Mouse (Mus musculus) midbrain, embryonic 11.5 days (tissue): ENCODE results near the gene Ddx47. TPM values are rescaled to one million over a fixed set of nuclear protein-coding genes. Genes with fewer than 3 reads are reported as not detected.

Source experiments
- ATAC-seq: fragments of 200-750 bp; cut with Nextera tagmentation; 2 replicates; pipeline ENCODE4 v1.8.0; 2017; ENCODE audit warnings: moderate TSS enrichment, moderate library complexity; ENCODE audit not compliant: low FRiP score
- DNase-seq: peaks from one replicate; pipeline ENCODE4 v3.0.0; 2015; ENCODE audit warnings: low spot score; ENCODE audit errors: missing footprints
- H3K27ac ChIP-seq: fragments of 300-500 bp; sonication (generic); 2 replicates; pipeline ENCODE4 v1.5.1; 2014; ENCODE audit warnings: low read depth, low read length
- H3K27me3 ChIP-seq: fragments of 300-500 bp; sonication (generic); 2 replicates; pipeline ENCODE4 v1.6.1; 2014; ENCODE audit warnings: mild to moderate bottlenecking, low read length, moderate library complexity, mixed read lengths; ENCODE audit not compliant: control insufficient read depth, insufficient read depth
- H3K36me3 ChIP-seq: fragments of 300-500 bp; sonication (generic); 2 replicates; pipeline ENCODE4 v1.6.1; 2014; ENCODE audit warnings: mild to moderate bottlenecking, low read length, moderate library complexity, mixed read lengths; ENCODE audit not compliant: control insufficient read depth, insufficient read depth
- H3K4me1 ChIP-seq: fragments of 300-500 bp; sonication (generic); 2 replicates; pipeline ENCODE4 v1.6.1; 2014; ENCODE audit warnings: low read length; ENCODE audit not compliant: control insufficient read depth, insufficient read depth
- H3K4me2 ChIP-seq: fragments of 300-500 bp; sonication (generic); 2 replicates; pipeline ENCODE4 v1.6.1; 2014; ENCODE audit warnings: mild to moderate bottlenecking, moderate library complexity
- H3K4me3 ChIP-seq: fragments of 300-500 bp; sonication (generic); 2 replicates; pipeline ENCODE4 v1.5.1; 2014; ENCODE audit warnings: low read depth, low read length
- H3K9ac ChIP-seq: fragments of 300-500 bp; sonication (generic); 2 replicates; pipeline ENCODE4 v1.6.1; 2014; ENCODE audit warnings: low read length
- H3K9me3 ChIP-seq: fragments of 300-500 bp; sonication (generic); 2 replicates; pipeline ENCODE4 v1.6.1; 2016; ENCODE audit warnings: low read length; ENCODE audit not compliant: control insufficient read depth
- WGBS: fragments of 180-500 bp; shearing (Covaris S2); extraction: QIAGEN DNeasy Blood & Tissue Kit; methylation state at CpG from one replicate; pipeline ENCODE4 v1.1.7; 2014; 5-methylcytosine and 5-hydroxymethylcytosine counted together
- polyA plus RNA-seq: library from polyadenylated mRNA; unstranded; fragments of >200 nt; fragmentation: Nextera tagmentation; extraction: Ambion mirVana; gene quantifications from 2 replicates; pipeline ENCODE4 v1.2.1, GENCODE M21; 2014

Ddx47 gene
- 103 TPM in 2 replicates for polyA plus RNA-seq

DNA sequence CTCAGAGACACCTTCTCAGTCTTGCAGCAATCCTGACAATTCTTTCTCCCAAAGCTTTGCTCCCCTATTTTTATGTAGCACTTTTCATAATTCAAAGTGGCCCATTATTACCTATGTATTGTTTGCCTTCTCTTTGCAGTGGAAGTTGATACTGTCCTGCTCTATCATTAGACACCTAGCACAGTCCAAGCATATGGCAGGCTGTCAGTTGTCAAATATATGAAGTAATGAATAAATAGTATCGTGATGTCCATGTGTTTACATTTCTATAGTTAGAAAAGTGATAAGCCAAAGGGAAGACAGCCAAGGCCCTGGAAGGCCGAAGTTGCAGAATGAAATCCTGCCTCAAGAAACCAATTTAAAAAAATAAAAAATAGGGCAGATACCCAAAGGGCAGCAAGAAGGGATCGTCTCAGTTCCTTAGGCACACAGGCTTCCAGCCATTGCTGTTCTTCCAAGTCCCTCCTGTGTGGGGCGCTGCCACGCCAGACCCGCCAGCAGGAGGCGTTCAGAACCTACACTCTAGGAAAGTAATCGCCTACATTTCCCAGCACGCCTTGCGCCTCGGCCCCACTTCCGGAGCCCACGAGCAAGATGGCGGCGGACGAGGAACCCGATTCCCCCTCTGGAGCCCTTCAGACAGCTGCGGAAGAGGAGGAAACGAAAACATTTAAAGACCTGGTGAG is at the start of gene Ddx47:
Gene Ddx47, plus strand, starts transcription at position 565 of the 686 bp plus-strand sequence.
- H3K9ac ChIP-seq = peak within 1 kb of the TSS; percentile 87
- DNase-seq (peak; percentile 100), ATAC-seq (peak; percentile 91)
- H3K9me3 ChIP-seq = no peaks in the 10 kb centered on the region
- H3K27ac ChIP-seq = no peak within 1 kb of the TSS
- 7% methylated on average over 19 of the region's 19 CpGs for WGBS
- H3K36me3 ChIP-seq = no peaks in the 10 kb centered on the region; the same call in 1 of the 2 replicates
- H3K27me3 ChIP-seq = no peaks in the 10 kb centered on the region
- peaks cover 6% of the 10 kb centered on the region for H3K4me1 ChIP-seq
- H3K4me3 ChIP-seq = peak within 1 kb of the TSS; percentile 84
- peak within 1 kb of the TSS; percentile 87 for H3K4me2 ChIP-seq

DNA sequence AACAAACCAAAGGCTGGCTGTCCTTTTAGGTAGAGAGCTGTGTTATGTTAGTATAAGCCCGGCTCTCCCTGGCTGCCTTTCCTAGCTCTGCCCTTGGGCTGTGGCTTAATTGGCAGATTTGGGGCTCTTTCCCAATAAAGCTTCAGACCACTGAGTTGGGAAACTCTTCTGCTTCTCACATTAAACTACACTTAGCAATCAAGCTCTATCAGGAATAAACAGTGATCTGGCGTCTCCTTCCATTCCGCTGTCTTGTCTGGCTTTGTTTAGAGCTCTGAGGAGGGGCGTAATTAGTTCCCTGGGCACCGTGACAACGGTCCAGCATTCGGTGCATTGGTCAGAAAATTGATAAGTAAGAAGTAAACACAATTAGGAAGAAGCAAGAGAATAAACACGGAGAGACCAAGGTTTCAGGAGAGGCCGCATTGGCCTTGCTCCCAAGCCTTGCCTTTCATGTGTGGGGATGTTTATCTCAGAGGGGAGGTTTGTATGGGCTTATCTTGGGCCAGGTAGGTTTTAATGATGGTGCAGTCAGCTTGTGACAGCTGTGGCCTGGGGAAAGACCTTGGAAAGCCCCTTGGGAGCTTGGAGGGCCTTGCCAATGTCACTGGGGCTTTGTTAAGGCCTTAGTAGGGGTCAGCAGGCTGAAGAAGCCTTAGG is 49.4 kb upstream of the Ddx47 start:
- H3K9me3 ChIP-seq = no peaks in the 10 kb centered on the region
- H3K9ac ChIP-seq = no peak overlapping the region
- DNase-seq (no peak), ATAC-seq (no peak; the same call in 1 of the 2 replicates)
- 52% methylated on average over 9 of the region's 9 CpGs for WGBS
- H3K4me3 ChIP-seq = no peak overlapping the region
- no peak overlapping the region for H3K4me2 ChIP-seq
- H3K27me3 ChIP-seq = no peaks in the 10 kb centered on the region
- H3K4me1 ChIP-seq = peaks cover 16% of the 10 kb centered on the region
- no peak overlapping the region for H3K27ac ChIP-seq
- H3K36me3 ChIP-seq = peaks cover 2% of the 10 kb centered on the region; the same call in 1 of the 2 replicates

DNA sequence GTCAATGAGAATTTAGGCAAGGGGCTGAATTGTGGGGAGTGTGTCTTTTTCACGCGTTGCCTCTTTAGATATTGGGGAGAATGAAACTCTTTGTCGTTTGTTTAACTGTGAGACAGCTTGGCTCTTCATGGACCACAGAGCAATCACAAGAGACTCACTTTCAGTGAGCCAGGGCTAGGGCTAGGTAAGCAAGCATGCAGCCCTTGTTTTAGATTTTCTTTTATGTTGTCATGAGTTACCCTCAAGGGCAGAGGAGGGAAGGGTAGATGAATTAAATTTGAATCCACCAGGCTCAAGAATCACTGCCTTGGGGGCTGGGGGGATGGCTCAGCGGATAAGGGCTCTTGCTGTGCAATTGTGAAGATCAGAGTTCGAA is 48.9 kb upstream of the Ddx47 start:
- no peak overlapping the region for H3K4me3 ChIP-seq
- WGBS = 42% methylated on average over 5 of the region's 5 CpGs
- H3K9me3 ChIP-seq = no peaks in the 10 kb centered on the region
- no peak for DNase-seq
- no peak overlapping the region for H3K4me2 ChIP-seq
- no peak overlapping the region for H3K9ac ChIP-seq
- H3K36me3 ChIP-seq = peaks cover 2% of the 10 kb centered on the region; the same call in 1 of the 2 replicates
- peaks cover 16% of the 10 kb centered on the region for H3K4me1 ChIP-seq
- H3K27me3 ChIP-seq = no peaks in the 10 kb centered on the region
- H3K27ac ChIP-seq = no peak overlapping the region
- ATAC-seq = no peak

DNA sequence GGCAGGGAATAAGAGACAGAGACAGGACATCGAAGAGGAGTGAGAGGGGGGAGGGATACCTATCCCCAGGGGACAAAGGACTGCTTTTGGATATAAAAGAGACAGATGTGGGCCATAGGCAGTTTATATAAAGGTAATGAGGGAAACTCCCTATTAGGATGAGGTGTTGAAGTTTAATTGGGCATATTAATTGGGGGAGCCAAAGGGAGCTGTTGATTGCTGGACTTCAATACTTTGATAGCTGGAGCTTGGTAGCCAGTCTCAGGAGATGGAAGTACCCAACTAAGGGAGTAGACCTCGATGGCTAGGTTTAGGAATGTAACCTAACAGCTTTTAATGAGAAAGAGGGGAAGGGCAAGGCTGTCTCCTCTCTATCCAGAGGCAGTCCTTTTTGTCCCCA is 47.5 kb upstream of the Ddx47 start:
- Histone ChIP-seq H3K4me1 (peaks cover 16% of the 10 kb centered on the region), H3K9me3 (no peaks in the 10 kb centered on the region), H3K27me3 (no peaks in the 10 kb centered on the region), H3K4me3 (no peak overlapping the region), H3K9ac (no peak overlapping the region), H3K36me3 (no peaks in the 10 kb centered on the region), H3K27ac (no peak overlapping the region), H3K4me2 (no peak overlapping the region)
- DNase-seq (no peak), ATAC-seq (no peak)
- 74% methylated on average over 2 of the region's 2 CpGs for WGBS

DNA sequence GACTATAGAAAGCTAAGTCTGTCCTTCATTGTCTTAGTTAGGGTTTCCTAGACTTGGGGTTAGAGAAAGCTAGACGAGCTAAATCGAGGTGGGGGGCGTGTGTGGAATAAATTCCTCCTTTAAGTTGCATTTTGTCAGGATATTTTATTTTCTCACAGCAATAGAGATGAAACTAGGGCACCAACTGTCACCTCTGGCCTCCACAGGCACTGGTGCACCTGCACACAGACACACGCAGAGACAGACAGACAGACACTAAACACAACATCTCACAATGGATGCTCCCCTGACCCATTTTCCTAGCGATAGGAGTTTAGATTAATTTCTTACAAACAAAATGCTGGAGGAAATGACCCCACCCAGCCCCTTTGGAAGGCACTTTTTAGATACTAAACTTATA is 44.7 kb upstream of the Ddx47 start:
- Histone ChIP-seq H3K4me3 (no peak overlapping the region), H3K9me3 (no peaks in the 10 kb centered on the region), H3K9ac (no peak overlapping the region), H3K4me2 (no peak overlapping the region), H3K27ac (no peak overlapping the region), H3K4me1 (peaks cover 6% of the 10 kb centered on the region; the same call in 1 of the 2 replicates), H3K36me3 (no peaks in the 10 kb centered on the region), H3K27me3 (no peaks in the 10 kb centered on the region)
- no peak for ATAC-seq
- 89% methylated on average over 5 of the region's 5 CpGs for WGBS
- DNase-seq = no peak

DNA sequence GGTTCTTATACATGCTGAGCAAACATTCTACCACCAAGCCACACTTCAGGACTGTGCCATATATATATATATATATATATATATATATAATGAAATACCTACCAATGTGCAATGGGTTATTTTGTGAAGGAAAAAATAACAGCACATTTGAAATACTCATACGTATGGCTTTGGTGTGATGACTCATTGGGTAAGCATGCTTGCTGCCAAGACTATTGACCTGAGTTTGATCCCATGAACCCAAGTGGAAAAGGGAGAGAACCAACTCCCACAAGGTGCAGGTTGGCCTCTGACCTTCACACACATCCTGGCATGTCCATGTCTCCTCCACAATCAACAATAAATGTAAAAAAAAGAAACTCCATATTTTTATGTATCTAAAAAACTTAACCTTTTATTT is 43.1 kb upstream of the Ddx47 start:
- H3K9ac ChIP-seq = no peak overlapping the region
- H3K9me3 ChIP-seq = no peaks in the 10 kb centered on the region
- 83% methylated on average over 1 of the region's 1 CpGs for WGBS
- no peak overlapping the region for H3K27ac ChIP-seq
- no peaks in the 10 kb centered on the region for H3K36me3 ChIP-seq
- DNase-seq (no peak), ATAC-seq (no peak)
- no peak overlapping the region for H3K4me3 ChIP-seq
- H3K4me2 ChIP-seq = no peak overlapping the region
- no peaks in the 10 kb centered on the region for H3K4me1 ChIP-seq
- H3K27me3 ChIP-seq = no peaks in the 10 kb centered on the region

DNA sequence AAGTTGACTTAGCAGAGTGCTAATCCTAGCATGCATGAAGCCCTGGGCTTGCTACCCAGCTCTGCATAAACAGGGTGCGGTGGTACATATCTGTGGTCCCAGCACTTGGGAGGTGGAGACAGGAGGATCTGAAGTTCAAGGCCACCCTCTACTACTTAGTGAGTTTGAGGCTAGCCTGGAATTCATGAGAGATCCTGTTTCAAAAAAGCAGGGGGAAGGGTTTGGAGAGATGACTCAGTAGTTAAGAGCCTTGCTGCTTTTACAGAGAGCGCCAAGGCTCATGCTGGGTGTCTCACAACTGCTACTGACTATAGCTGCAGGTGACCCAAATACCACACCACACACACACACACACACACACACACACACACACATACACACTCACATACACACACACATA is 41.9 kb upstream of the Ddx47 start:
- no peak overlapping the region for H3K4me2 ChIP-seq
- H3K27me3 ChIP-seq = no peaks in the 10 kb centered on the region
- no peaks in the 10 kb centered on the region for H3K36me3 ChIP-seq
- DNase-seq (no peak), ATAC-seq (no peak)
- H3K9me3 ChIP-seq = no peaks in the 10 kb centered on the region
- H3K4me1 ChIP-seq = no peaks in the 10 kb centered on the region
- no peak overlapping the region for H3K9ac ChIP-seq
- H3K27ac ChIP-seq = no peak overlapping the region
- 94% methylated on average over 2 of the region's 2 CpGs for WGBS
- no peak overlapping the region for H3K4me3 ChIP-seq

DNA sequence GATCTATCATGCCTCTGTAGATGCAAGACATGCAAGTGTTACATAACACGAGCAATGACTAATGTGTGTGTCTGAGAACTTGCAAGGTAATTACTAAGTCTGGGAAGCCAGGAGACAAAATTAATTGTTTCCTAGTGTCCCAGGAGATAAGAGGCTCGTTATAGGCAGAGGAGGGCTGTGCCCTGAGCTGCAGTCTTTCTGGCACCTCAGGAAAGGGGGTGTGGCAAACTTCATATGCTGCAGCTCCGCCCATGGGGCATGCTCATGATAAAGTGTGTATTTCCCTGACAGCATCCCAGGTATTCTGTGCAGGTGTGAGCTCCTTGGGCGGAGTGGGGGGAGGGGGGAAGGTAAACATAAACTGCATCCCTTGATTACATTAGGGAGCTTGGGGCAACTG is 39.3 kb upstream of the Ddx47 start:
- Histone ChIP-seq H3K4me3 (no peak overlapping the region), H3K27ac (no peak overlapping the region), H3K27me3 (no peaks in the 10 kb centered on the region), H3K9ac (no peak overlapping the region), H3K9me3 (no peaks in the 10 kb centered on the region), H3K4me1 (no peaks in the 10 kb centered on the region), H3K4me2 (no peak overlapping the region), H3K36me3 (no peaks in the 10 kb centered on the region)
- WGBS = 75% methylated on average over 4 of the region's 4 CpGs
- ATAC-seq (no peak), DNase-seq (no peak)

DNA sequence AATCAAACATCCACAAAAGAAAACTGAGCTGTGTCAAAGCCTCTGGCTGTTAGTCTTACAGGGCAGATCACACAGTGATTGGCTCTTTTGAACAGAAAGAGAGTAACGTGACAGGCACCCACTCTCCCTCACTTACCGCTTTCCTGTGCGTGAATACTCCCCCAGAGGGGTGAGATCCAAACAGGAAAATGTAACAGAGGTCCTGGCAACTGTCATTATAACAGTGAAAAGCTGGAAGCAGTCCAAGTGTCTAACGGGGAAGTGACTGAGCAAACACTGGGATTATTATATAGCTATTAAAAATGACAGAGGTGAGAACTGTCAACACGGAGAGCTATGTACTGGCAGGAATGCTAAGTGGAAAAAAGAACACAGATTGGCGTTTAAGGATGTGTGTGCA is 34.8 kb upstream of the Ddx47 start:
- Histone ChIP-seq H3K36me3 (no peaks in the 10 kb centered on the region), H3K4me2 (no peak overlapping the region), H3K4me1 (no peaks in the 10 kb centered on the region), H3K27me3 (no peaks in the 10 kb centered on the region), H3K4me3 (no peak overlapping the region), H3K27ac (no peak overlapping the region), H3K9ac (no peak overlapping the region), H3K9me3 (no peaks in the 10 kb centered on the region)
- 69% methylated on average over 6 of the region's 6 CpGs for WGBS
- no peak for DNase-seq
- no peak for ATAC-seq
